Mouse (Mus musculus) lung, postnatal 0 days (tissue): Measurements from ENCODE around the gene Bard1. TPM values are rescaled to one million over a fixed set of nuclear protein-coding genes. Genes with fewer than 3 reads are reported as not detected.

Experiments
- ATAC-seq: fragments of 200-750 bp; cut with Nextera tagmentation; 2 replicates; pipeline ENCODE4 v1.8.0; 2017; ENCODE audit warnings: moderate library complexity
- DNase-seq: peaks from one replicate; pipeline ENCODE4 v3.0.0-alpha.2; 2016; ENCODE audit warnings: low spot score
- H3K27ac ChIP-seq: fragments of 300-500 bp; sonication (generic); 2 replicates; pipeline ENCODE4 v1.5.1; 2014; ENCODE audit warnings: antibody characterized with exemption, mild to moderate bottlenecking, low read length, mixed read lengths
- H3K27me3 ChIP-seq: fragments of 300-500 bp; sonication (generic); replicated peaks from 2 replicates; pipeline ENCODE4 v1.6.1; 2014; ENCODE audit warnings: low read length, mixed read lengths; ENCODE audit not compliant: insufficient read depth
- H3K36me3 ChIP-seq: fragments of 300-500 bp; sonication (generic); 2 replicates; pipeline ENCODE4 v1.6.1; 2014; ENCODE audit warnings: low read length, mixed read lengths; ENCODE audit not compliant: insufficient read depth
- H3K4me1 ChIP-seq: fragments of 300-500 bp; sonication (generic); 2 replicates; pipeline ENCODE4 v1.6.1; 2014; ENCODE audit warnings: antibody characterized with exemption, low read depth, low read length, mixed read lengths; ENCODE audit not compliant: insufficient read depth
- H3K4me2 ChIP-seq: fragments of 300-500 bp; sonication (generic); replicated peaks from 2 replicates; pipeline ENCODE4 v1.6.1; 2014; ENCODE audit warnings: low read depth, mild to moderate bottlenecking, low read length, moderate library complexity, mixed read lengths
- H3K4me3 ChIP-seq: fragments of 300-500 bp; sonication (generic); 2 replicates; pipeline ENCODE4 v1.5.1; 2014; ENCODE audit warnings: low read depth, low read length
- H3K9ac ChIP-seq: fragments of 300-500 bp; sonication (generic); replicated peaks from 2 replicates; pipeline ENCODE4 v1.6.1; 2014; ENCODE audit warnings: low read depth, mild to moderate bottlenecking
- H3K9me3 ChIP-seq: fragments of 300-500 bp; sonication (generic); 2 replicates; pipeline ENCODE4 v1.6.1; 2016; ENCODE audit warnings: low read length, mixed read lengths
- CTCF ChIP-seq: IDR thresholded peaks from 2 replicates; pipeline ENCODE4 v1.5.1; 2016; ENCODE audit warnings: antibody characterized with exemption, mild to moderate bottlenecking
- EP300 ChIP-seq: IDR thresholded peaks from 2 replicates; pipeline ENCODE4 v1.6.1; 2016; ENCODE audit warnings: antibody characterized with exemption, mild to moderate bottlenecking, control low read depth
- WGBS: fragments of 180-500 bp; shearing (Covaris S2); extraction: QIAGEN DNeasy Blood & Tissue Kit; methylation state at CpG from one replicate; pipeline ENCODE4 v1.1.7; 2014; 5-methylcytosine and 5-hydroxymethylcytosine counted together
- polyA plus RNA-seq: library from polyadenylated mRNA; unstranded; fragments of >200 nt; fragmentation: Nextera tagmentation; extraction: Ambion mirVana; gene quantifications from 2 replicates; pipeline ENCODE4 v1.2.1, GENCODE M21; 2015

Bard1 gene
- polyA plus RNA-seq: 0.36 and 0.37 TPM in 2 replicates

- Histone ChIP-seq H3K27ac (peak within 1 kb of the TSS; percentile 76), H3K27me3 (no peaks in the 10 kb centered on the region), H3K9ac (peak within 1 kb of the TSS; percentile 51), H3K4me2 (peak within 1 kb of the TSS; percentile 66), H3K36me3 (no peaks in the 10 kb centered on the region), H3K9me3 (no peaks in the 10 kb centered on the region), H3K4me3 (peak within 1 kb of the TSS; percentile 64), H3K4me1 (no peaks in the 10 kb centered on the region)
- ATAC-seq (peak; percentile 98), DNase-seq (peak; percentile 98)
- 1% methylated on average over 65 of the region's 69 CpGs for WGBS
- no peak for TF ChIP-seq EP300
- TF ChIP-seq CTCF: 0 out of 2 replicates have a peak, but pooled peaks have one; percentile 3
Observed at GRCm38 (mm10) chr1:71102344-71103173, at the start of gene Bard1. Gene Bard1 (minus strand): TSS chr1:71103146.

GRCm38 (mm10) chr1:71127171-71127570, 24.2 kb upstream of the Bard1 start:
- Histone ChIP-seq H3K9ac (no peak overlapping the region), H3K4me2 (no peak overlapping the region), H3K27ac (no peak overlapping the region), H3K4me1 (no peaks in the 10 kb centered on the region), H3K36me3 (no peaks in the 10 kb centered on the region), H3K4me3 (no peak overlapping the region), H3K27me3 (no peaks in the 10 kb centered on the region), H3K9me3 (no peaks in the 10 kb centered on the region)
- 88% methylated on average over 4 of the region's 4 CpGs for WGBS
- DNase-seq (no peak), ATAC-seq (no peak)
- no peak for TF ChIP-seq EP300
- no peak for TF ChIP-seq CTCF

GRCm38 (mm10) chr1:71118511-71118910, 15.6 kb upstream of the Bard1 start:
- TF ChIP-seq CTCF (no peak), EP300 (no peak)
- H3K27ac ChIP-seq: no peak overlapping the region
- H3K9me3 ChIP-seq: no peaks in the 10 kb centered on the region
- H3K4me1 ChIP-seq: no peaks in the 10 kb centered on the region
- no peak overlapping the region for H3K9ac ChIP-seq
- no peaks in the 10 kb centered on the region for H3K27me3 ChIP-seq
- H3K36me3 ChIP-seq: no peaks in the 10 kb centered on the region
- no peak overlapping the region for H3K4me3 ChIP-seq
- H3K4me2 ChIP-seq: no peak overlapping the region
- ATAC-seq (no peak), DNase-seq (no peak)
- WGBS: 49% methylated on average over 2 of the region's 2 CpGs

- no peak overlapping the region for H3K4me2 ChIP-seq
- no peak overlapping the region for H3K4me3 ChIP-seq
- no peaks in the 10 kb centered on the region for H3K27me3 ChIP-seq
- ATAC-seq (no peak), DNase-seq (no peak)
- H3K36me3 ChIP-seq: no peaks in the 10 kb centered on the region
- 71% methylated on average over 4 of the region's 4 CpGs for WGBS
- H3K4me1 ChIP-seq: no peaks in the 10 kb centered on the region
- H3K27ac ChIP-seq: no peak overlapping the region
- no peaks in the 10 kb centered on the region for H3K9me3 ChIP-seq
- TF ChIP-seq EP300 (no peak), CTCF (no peak)
- H3K9ac ChIP-seq: no peak overlapping the region
Observed at GRCm38 (mm10) chr1:71117253-71117652, 14.3 kb upstream of the Bard1 start.

- TF ChIP-seq CTCF (no peak), EP300 (no peak)
- 55% methylated on average over 2 of the region's 2 CpGs for WGBS
- Histone ChIP-seq H3K9ac (no peak overlapping the region), H3K27ac (no peak overlapping the region), H3K36me3 (no peaks in the 10 kb centered on the region), H3K4me2 (no peak overlapping the region), H3K9me3 (no peaks in the 10 kb centered on the region), H3K27me3 (no peaks in the 10 kb centered on the region), H3K4me3 (no peak overlapping the region), H3K4me1 (no peaks in the 10 kb centered on the region)
- ATAC-seq: no peak
- no peak for DNase-seq
Observed at GRCm38 (mm10) chr1:71115781-71116180, 12.8 kb upstream of the Bard1 start.

GRCm38 (mm10) chr1:71109858-71110257, 6.9 kb upstream of the Bard1 start:
- Histone ChIP-seq H3K4me1 (no peaks in the 10 kb centered on the region), H3K4me2 (no peak overlapping the region), H3K27ac (no peak overlapping the region), H3K9me3 (no peaks in the 10 kb centered on the region), H3K36me3 (no peaks in the 10 kb centered on the region), H3K9ac (no peak overlapping the region), H3K4me3 (no peak overlapping the region), H3K27me3 (no peaks in the 10 kb centered on the region)
- TF ChIP-seq CTCF (no peak), EP300 (no peak)
- no peak for ATAC-seq
- no peak for DNase-seq
- WGBS: 70% methylated on average over 10 of the region's 10 CpGs
